Mouse (Mus musculus): Measurements from ENCODE around the gene Bub3.

- TF ChIP-seq TAL1 (conservative IDR thresholded peaks at IDR 0.05; ENCODE audit: low read depth, low read length) (no peak), CTCF (IDR thresholded peaks at IDR 0.05; ENCODE audit: low read depth, low read length) (no peak), GATA2 (IDR thresholded peaks at IDR 0.05; ENCODE audit: borderline replicate concordance, low read depth, low read length) (no peak), POLR2AphosphoS5 (IDR thresholded peaks at IDR 0.05; ENCODE audit: insufficient replicate concordance, low read depth, low read length) (no peak)
These were observed 22.2 kb downstream of the Bub3 start for GRCm38 (mm10) chr7:131582178-131582577.
